Mouse (Mus musculus) kidney, embryonic 14.5 days (tissue): Measurements from ENCODE around the gene Cops3. TPM values are rescaled to one million over a fixed set of nuclear protein-coding genes. Genes with fewer than 3 reads are reported as not detected.

ENCODE experiments used
- ATAC-seq: fragments of 200-750 bp; cut with Nextera tagmentation; 2 replicates; pipeline ENCODE4 v1.8.0; 2017; ENCODE audit warnings: moderate number of reproducible peaks, mild to moderate bottlenecking, moderate TSS enrichment, moderate library complexity; ENCODE audit not compliant: low FRiP score, low TSS enrichment
- H3K27ac ChIP-seq: fragments of 300-500 bp; sonication (generic); 2 replicates; pipeline ENCODE4 v1.5.1; 2014; ENCODE audit warnings: low read depth, mild to moderate bottlenecking, low read length, moderate library complexity, mixed read lengths
- H3K27me3 ChIP-seq: fragments of 300-500 bp; sonication (generic); 2 replicates; pipeline ENCODE4 v1.6.1; 2014; ENCODE audit warnings: mild to moderate bottlenecking, low read length; ENCODE audit not compliant: control insufficient read depth, insufficient read depth
- H3K36me3 ChIP-seq: fragments of 300-500 bp; sonication (generic); 2 replicates; pipeline ENCODE4 v1.6.1; 2014; ENCODE audit warnings: low read length, mixed read lengths; ENCODE audit not compliant: control insufficient read depth, insufficient read depth
- H3K4me1 ChIP-seq: fragments of 300-500 bp; sonication (generic); 2 replicates; pipeline ENCODE4 v1.6.1; 2014; ENCODE audit warnings: low read length, mixed read lengths; ENCODE audit not compliant: control insufficient read depth, insufficient read depth
- H3K4me2 ChIP-seq: fragments of 300-500 bp; sonication (generic); replicated peaks from 2 replicates; pipeline ENCODE4 v1.6.1; 2014; ENCODE audit warnings: low read depth, mild to moderate bottlenecking, low read length
- H3K4me3 ChIP-seq: fragments of 300-500 bp; sonication (generic); 2 replicates; pipeline ENCODE4 v1.5.1; 2014; ENCODE audit warnings: mild to moderate bottlenecking, low read length
- H3K9ac ChIP-seq: fragments of 300-500 bp; sonication (generic); 2 replicates; pipeline ENCODE4 v1.6.1; 2014; ENCODE audit warnings: low read depth, mild to moderate bottlenecking, low read length, moderate library complexity
- H3K9me3 ChIP-seq: fragments of 300-500 bp; sonication (generic); 2 replicates; pipeline ENCODE4 v1.6.1; 2016; ENCODE audit warnings: low read length; ENCODE audit not compliant: control insufficient read depth
- WGBS: fragments of 180-500 bp; shearing (Covaris S2); extraction: QIAGEN DNeasy Blood & Tissue Kit; methylation state at CpG from one replicate; pipeline ENCODE4 v1.1.7; 2014; 5-methylcytosine and 5-hydroxymethylcytosine counted together
- polyA plus RNA-seq: library from polyadenylated mRNA; unstranded; fragments of >200 nt; fragmentation: Nextera tagmentation; extraction: Ambion mirVana; gene quantifications from 2 replicates; pipeline ENCODE4 v1.2.1, GENCODE M21; 2014

The Cops3 gene
- polyA plus RNA-seq, 1 experiment from 2014 or later: 241 TPM

DNA sequence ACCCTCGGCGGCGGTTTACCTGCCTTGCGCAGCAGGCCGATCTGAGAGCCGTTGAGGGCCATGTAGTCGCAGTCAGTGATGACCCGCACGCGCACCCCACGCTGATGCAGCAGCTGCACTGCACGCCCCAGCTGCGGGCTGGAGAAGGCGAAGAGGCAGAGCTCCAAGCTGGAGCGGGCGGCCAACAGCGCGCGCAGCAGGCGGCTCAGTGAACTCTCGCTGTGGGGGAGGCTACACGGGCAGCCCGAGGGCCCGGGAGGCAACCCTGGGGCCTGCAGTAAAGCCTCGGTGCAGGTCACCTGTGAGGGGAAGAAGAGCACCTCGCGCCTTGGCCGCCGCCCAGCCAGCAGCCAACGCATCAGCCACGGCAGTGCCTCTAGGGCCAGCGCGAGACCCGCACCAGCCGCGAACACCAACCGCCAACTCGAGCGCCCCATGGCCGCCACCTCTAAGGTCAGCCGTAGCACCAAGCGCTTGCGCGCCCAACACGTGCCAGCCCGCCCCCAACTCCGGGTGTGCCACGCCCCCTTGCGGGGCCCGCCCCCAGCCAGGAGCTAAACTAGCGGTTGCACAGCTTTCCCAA lies 52.3 kb downstream of the Cops3 start, which contains the start of gene Pld6:
Gene Pld6 (minus strand): TSS at position 447 of the 583 bp plus-strand sequence.
- peaks cover 5% of the 10 kb centered on the region for H3K4me1 ChIP-seq
- ATAC-seq: peak; percentile 83
- peak within 1 kb of the TSS; percentile 54 for H3K9ac ChIP-seq
- H3K27me3 ChIP-seq: no peaks in the 10 kb centered on the region
- no peak within 1 kb of the TSS for H3K27ac ChIP-seq
- peaks cover 8% of the 10 kb centered on the region for H3K36me3 ChIP-seq
- H3K4me3 ChIP-seq: peak within 1 kb of the TSS; percentile 48
- H3K9me3 ChIP-seq: no peaks in the 10 kb centered on the region
- peak within 1 kb of the TSS; percentile 94 for H3K4me2 ChIP-seq
- WGBS: under 1% methylated on average over 51 of the region's 51 CpGs

DNA sequence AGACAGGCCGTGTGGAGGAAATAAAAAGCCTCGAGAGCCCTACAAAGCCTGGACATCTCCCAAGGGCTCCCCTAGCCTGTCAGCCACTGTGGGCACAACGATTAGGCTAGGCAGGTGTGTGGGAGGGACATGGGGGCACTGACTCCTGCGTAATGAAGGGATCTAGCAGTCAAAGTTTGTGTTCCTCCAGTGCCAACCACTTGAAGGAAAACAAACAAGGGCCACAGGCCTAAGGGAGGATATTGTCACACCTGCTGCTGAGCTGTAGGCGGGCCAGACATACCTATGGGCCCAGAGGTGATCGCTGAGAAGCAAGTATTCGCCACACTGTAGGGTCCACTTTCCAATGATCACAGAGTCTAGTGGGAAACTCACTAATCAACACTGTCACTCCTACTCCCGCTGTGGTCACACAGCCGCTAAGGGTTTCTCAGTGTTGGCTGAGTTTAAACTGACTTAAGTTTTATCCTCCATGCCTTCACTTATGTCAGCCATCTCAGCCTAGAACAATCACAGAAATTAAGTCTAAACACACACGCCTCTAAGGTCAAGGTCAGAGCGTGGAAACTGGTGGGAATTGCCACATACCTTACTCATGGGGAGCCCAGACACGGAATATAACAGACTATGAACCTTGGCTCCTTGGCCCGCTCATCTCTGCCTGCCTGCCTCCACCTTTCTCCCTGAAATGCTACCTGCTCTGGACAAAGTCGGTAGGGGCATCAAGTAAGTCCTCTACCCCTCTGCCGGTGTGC lies 53.0 kb downstream of the Cops3 start:
- Histone ChIP-seq H3K4me3 (peak overlapping the region; percentile 48), H3K9me3 (no peaks in the 10 kb centered on the region), H3K27ac (no peak overlapping the region), H3K27me3 (no peaks in the 10 kb centered on the region), H3K9ac (peak overlapping the region; percentile 54; the same call in 1 of the 2 replicates), H3K4me2 (peak overlapping the region; percentile 94), H3K36me3 (peaks cover 1% of the 10 kb centered on the region), H3K4me1 (peaks cover 5% of the 10 kb centered on the region)
- ATAC-seq: no peak
- 42% methylated on average over 15 of the region's 15 CpGs for WGBS

DNA sequence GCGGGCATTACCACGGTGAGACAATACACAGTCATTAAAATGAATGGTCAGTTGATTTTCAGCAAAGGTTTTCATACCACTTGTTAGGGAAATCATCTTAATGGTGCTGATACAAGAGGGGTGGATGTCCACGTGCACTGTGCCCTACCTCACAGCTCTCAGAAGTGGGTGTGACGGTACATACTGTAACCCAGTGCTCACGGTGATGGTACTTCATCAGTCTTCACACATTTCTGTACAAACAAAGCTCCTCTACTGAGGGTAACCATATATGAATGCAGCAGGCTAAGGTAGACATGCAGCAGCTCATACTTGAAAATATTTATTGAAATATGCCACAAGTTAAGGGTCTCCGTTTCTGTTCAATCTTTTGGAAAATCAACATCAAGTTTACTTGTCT lies 56.0 kb downstream of the Cops3 start:
- H3K27ac ChIP-seq: no peak overlapping the region
- no peak overlapping the region for H3K9ac ChIP-seq
- peaks cover 5% of the 10 kb centered on the region for H3K4me1 ChIP-seq
- no peak for ATAC-seq
- no peaks in the 10 kb centered on the region; the same call in 1 of the 2 replicates for H3K36me3 ChIP-seq
- no peaks in the 10 kb centered on the region for H3K27me3 ChIP-seq
- no peaks in the 10 kb centered on the region for H3K9me3 ChIP-seq
- 85% methylated on average over 6 of the region's 6 CpGs for WGBS
- H3K4me2 ChIP-seq: no peak overlapping the region
- H3K4me3 ChIP-seq: no peak overlapping the region

DNA sequence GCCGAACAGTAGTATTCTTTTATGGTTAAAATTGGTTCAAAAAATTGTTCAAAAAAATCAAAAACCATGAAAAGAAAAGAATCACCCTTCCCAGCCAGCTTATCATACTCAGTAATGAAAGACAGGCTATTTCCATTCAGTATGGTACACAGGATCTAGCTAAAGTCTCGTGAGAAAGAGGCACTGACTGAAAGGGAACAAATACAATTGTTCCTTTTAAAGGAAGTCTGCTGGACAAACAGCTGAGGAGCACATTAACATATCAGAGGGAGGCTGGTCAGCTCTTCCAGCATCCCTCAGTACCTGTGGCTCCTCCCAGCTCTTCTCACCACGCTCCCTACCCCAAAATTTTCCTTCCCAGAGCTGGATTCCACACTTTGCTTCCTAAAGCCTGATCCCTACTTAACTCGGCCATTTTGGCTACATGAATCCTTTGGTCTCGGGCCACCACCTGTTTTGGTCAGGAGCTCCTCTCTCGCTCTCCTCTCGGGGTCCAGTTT lies 57.5 kb downstream of the Cops3 start:
- Histone ChIP-seq H3K27me3 (no peaks in the 10 kb centered on the region), H3K27ac (no peak overlapping the region), H3K4me3 (no peak overlapping the region), H3K4me1 (peaks cover 3% of the 10 kb centered on the region), H3K4me2 (no peak overlapping the region), H3K36me3 (peaks cover 3% of the 10 kb centered on the region), H3K9me3 (no peaks in the 10 kb centered on the region), H3K9ac (no peak overlapping the region)
- WGBS: 82% methylated on average over 7 of the region's 7 CpGs
- ATAC-seq: no peak

DNA sequence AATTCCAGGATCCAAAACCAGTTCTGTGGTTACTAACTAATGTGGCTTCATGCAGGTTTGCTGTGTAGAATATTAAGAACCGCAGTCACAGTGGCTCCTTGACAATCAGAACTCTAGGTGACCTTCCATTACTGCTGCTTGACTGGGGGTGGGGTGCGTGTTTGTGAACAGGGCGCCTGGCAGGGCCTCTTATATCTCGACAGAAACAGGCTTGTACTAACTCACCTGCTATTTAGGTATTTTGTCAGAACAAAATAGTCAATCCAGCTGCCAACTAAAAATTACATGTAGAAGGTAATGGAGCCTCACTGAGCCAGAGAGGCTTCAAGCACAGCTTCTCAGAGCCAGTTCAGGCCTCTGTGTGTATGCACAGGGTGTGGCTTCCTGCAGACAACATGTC lies 59.4 kb downstream of the Cops3 start:
- no peaks in the 10 kb centered on the region for H3K27me3 ChIP-seq
- ATAC-seq: no peak
- H3K9me3 ChIP-seq: no peaks in the 10 kb centered on the region
- no peak overlapping the region for H3K4me3 ChIP-seq
- H3K36me3 ChIP-seq: peaks cover 22% of the 10 kb centered on the region
- H3K4me1 ChIP-seq: no peaks in the 10 kb centered on the region
- WGBS: 88% methylated on average over 4 of the region's 4 CpGs
- no peak overlapping the region for H3K9ac ChIP-seq
- no peak overlapping the region for H3K4me2 ChIP-seq
- H3K27ac ChIP-seq: no peak overlapping the region

DNA sequence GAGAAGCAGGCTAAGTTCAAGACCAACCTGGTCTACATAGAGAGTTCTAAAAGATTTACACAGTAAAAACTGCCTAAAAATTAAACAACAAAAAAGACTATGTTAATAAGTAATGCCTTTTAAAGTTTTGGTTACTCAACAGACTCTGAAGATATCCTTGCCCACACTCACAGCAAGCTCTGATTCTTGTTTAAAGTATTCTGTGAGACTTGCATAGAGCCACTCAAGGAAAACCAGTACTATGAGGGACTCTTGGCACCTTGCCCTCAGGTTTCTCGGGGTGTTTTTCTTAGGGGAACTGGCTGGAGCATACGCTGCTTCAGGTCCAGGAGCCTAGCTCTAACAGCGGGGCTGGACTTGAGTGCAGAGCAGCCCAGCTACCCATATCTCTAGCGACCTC lies 60.2 kb downstream of the Cops3 start:
- no peaks in the 10 kb centered on the region for H3K27me3 ChIP-seq
- H3K27ac ChIP-seq: no peak overlapping the region
- H3K4me2 ChIP-seq: no peak overlapping the region
- H3K9me3 ChIP-seq: no peaks in the 10 kb centered on the region
- peaks cover 30% of the 10 kb centered on the region for H3K36me3 ChIP-seq
- H3K9ac ChIP-seq: no peak overlapping the region
- no peaks in the 10 kb centered on the region for H3K4me1 ChIP-seq
- WGBS: 83% methylated on average over 4 of the region's 4 CpGs
- no peak for ATAC-seq
- H3K4me3 ChIP-seq: no peak overlapping the region

DNA sequence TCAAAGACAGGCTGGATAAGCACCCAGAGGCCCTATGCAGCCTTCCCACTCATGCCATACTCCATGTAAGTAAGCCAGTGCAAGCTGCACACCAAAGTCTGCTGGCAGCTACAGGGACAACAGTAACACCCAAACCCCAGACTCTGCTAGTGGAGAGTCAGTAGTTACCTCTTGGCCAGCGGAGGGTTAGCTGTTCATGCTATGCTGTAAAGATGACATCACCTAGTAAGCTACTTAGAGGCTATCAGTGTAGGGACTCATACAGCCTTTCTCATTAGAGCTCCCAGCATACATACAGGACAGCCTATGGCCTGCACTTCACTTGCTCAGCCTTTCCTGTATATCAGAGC lies 60.8 kb downstream of the Cops3 start:
- no peaks in the 10 kb centered on the region for H3K9me3 ChIP-seq
- H3K36me3 ChIP-seq: peaks cover 36% of the 10 kb centered on the region
- H3K4me3 ChIP-seq: no peak overlapping the region
- no peak overlapping the region for H3K4me2 ChIP-seq
- no peaks in the 10 kb centered on the region for H3K4me1 ChIP-seq
- no peak overlapping the region for H3K9ac ChIP-seq
- H3K27me3 ChIP-seq: no peaks in the 10 kb centered on the region
- WGBS: 75% methylated on average over 1 of the region's 1 CpGs
- peak; percentile 40; the same call in 1 of the 2 replicates for ATAC-seq
- H3K27ac ChIP-seq: no peak overlapping the region

DNA sequence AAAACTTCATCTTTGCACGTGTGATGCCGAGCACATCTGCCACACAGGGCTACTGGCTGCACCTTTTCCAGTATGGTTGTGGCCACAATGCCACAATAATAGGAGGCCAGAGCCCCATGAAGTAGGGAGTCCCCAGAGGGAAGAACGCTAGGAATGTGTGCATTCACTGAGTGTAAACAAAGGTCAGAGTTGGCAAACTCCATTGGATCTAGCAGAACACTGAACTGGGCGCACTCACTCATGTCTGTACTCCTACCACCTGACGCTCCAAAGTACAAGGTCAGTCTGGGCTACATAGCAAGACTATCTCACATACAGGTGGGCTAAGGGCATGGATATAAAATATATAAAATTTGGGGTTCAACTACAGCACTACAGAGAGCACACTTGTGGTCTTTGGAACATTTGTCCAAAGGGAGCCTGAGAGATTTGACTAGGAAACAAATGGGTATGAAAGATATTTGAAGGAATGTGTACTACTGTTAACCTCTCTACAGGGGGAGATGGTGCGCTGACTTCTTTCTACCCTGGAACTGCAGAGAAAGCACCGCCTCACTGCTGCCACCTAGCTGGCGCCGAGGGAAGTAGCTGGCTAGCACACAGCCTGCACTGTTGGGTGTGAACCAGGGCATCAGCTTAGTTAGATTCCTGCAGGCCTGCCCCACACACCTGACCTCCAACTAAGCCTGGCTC lies 61.3 kb downstream of the Cops3 start:
- Histone ChIP-seq H3K36me3 (peaks cover 41% of the 10 kb centered on the region), H3K27me3 (no peaks in the 10 kb centered on the region), H3K9me3 (no peaks in the 10 kb centered on the region), H3K27ac (no peak overlapping the region), H3K9ac (no peak overlapping the region), H3K4me2 (no peak overlapping the region), H3K4me3 (no peak overlapping the region), H3K4me1 (no peaks in the 10 kb centered on the region)
- peak; percentile 47; the same call in 1 of the 2 replicates for ATAC-seq
- 60% methylated on average over 9 of the region's 9 CpGs for WGBS

DNA sequence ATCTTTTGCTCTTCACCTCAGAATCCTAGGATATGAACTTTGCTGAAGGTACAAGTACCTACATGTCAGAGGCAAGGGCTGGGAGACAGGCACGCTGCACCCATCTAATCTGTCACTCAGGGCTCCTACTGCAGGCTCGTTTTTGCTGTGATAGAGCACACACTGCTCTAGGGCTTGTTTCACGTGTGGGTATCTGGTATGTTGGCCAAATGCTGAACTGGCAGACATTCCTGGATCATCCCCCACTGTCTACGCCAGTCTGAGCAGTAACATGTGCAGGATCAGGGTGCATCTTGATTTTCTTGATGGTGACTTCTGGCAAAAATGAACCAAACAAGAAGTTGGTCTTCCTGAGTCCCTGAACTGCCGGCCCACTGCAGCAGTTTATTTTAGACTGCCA lies 62.4 kb downstream of the Cops3 start:
- H3K27me3 ChIP-seq: no peaks in the 10 kb centered on the region
- H3K9ac ChIP-seq: no peak overlapping the region
- 87% methylated on average over 5 of the region's 5 CpGs for WGBS
- H3K4me2 ChIP-seq: no peak overlapping the region
- H3K36me3 ChIP-seq: peaks cover 49% of the 10 kb centered on the region
- no peaks in the 10 kb centered on the region for H3K4me1 ChIP-seq
- H3K4me3 ChIP-seq: no peak overlapping the region
- no peak for ATAC-seq
- no peak overlapping the region for H3K27ac ChIP-seq
- H3K9me3 ChIP-seq: no peaks in the 10 kb centered on the region
